Mouse (Mus musculus) T-helper 17 cell (primary cell): ENCODE measurements around the gene Wfdc3.

Experiments
- in situ Hi-C, 2 experiments: fragments of 300-600 bp; cut with MboI, MseI; formaldehyde crosslinking; loops; 1 replicate in 1 of 2; 2 replicates in 1 of 2; pipeline ENCODE4 v1.15.1; 2025; ENCODE audit warnings: high pct_unique_total_duplicates in 2 of 2

The Wfdc3 gene

DNA sequence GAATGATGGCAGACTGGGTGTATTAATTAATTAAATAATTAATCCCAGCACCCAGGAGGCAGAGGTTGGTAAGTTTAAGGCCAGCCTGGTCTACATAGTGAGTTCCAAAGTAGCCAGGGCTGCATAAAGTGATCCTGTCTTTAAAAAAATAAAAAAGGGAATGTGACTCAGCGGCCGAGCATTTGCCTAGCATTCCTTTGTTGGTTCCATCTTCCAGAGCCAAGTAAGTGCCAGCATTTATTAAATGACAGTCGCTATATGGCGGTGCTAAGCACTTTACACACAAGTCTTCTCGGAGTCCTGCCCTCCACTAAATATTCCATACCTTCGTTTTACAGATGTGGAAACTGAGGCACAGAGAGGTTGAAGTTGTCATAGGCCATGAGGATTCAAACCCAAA, 30.4 kb upstream of the Wfdc3 start:
- in situ Hi-C loops = no loop called here

GRCm38 (mm10) chr2:164773989-164774364, 28.2 kb upstream of the Wfdc3 start:
- in situ Hi-C loops = loop anchor here in 1 of 2 experiments (25.0 kb wide), 1 partner anchor 687 kb away; no protein-coding TSS in a partner anchor

GRCm38 (mm10) chr2:164773229-164773988, 27.7 kb upstream of the Wfdc3 start:
- in situ Hi-C loops = loop anchor here in 1 of 2 experiments (25.0 kb wide), 1 partner anchor 686 kb away; no protein-coding TSS in a partner anchor

- in situ Hi-C loops = loop anchor here in 1 of 2 experiments (25.0 kb wide), 1 partner anchor 684 kb away; no protein-coding TSS in a partner anchor
Observed at GRCm38 (mm10) chr2:164771123-164771522, 25.4 kb upstream of the Wfdc3 start.

DNA sequence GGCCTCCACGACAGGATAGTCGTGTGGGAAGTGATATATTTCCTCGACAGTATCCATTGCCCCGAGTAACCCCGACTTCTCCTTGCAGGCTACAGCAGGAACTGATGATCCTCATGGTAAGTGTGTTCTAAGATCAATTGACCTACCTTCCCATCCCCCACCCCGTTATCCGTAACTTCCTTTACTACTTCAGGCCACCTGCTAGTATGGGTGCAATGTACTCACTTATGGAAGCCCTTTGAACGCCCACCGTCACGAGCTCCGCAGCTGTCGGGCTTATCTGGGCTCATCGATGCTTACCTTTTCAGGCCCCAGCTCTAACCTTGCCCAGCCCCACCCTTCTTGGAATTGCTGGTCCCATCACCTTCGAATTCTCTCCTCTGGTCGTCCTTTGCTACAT, 24.5 kb upstream of the Wfdc3 start:
- in situ Hi-C loops = loop anchor here in 1 of 2 experiments (25.0 kb wide), 1 partner anchor 683 kb away; no protein-coding TSS in a partner anchor

DNA sequence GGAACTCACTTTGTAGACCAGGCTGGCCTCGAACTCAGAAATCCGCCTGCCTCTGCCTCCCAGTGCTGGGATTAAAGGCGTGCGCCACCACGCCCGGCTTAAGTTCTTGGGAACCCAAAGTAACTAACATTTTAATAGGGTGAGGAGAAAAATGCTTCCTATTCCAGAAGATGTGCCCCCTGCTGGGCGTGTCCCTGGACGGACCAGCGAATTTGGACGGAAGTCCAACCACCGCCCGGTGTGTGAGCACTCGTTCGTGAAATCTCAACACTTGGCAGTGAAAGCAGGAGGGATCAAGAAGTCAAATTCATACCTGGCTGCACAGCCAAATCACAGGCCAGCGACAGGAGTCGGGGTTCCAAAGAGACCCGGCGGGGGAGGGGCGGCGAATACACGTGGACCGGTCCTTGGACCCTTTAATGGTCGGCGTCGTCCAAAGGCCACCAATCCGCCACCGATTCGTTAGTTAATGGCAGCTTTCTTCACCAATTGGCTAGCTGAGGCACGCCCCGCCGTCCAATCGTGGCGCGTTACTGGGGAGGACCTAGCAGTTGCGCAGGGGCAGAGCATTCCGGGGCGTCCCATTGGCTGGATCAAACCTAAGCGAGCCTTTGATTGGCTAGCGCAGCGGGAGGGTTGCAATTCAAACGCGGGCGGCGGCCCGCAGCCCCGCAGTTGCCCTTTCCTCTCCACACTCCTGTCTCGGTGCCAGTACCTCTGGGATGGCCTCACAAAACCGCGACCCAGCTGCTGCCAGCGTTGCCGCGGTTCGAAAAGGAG, 23.7 kb upstream of the Wfdc3 start, which contains the start of gene Ube2c:
Gene Ube2c, plus strand, starts transcription at position 641 of the 780 bp plus-strand sequence.
- in situ Hi-C loops = loop anchor here in 1 of 2 experiments (25.0 kb wide), 1 partner anchor 682 kb away; no protein-coding TSS in a partner anchor

DNA sequence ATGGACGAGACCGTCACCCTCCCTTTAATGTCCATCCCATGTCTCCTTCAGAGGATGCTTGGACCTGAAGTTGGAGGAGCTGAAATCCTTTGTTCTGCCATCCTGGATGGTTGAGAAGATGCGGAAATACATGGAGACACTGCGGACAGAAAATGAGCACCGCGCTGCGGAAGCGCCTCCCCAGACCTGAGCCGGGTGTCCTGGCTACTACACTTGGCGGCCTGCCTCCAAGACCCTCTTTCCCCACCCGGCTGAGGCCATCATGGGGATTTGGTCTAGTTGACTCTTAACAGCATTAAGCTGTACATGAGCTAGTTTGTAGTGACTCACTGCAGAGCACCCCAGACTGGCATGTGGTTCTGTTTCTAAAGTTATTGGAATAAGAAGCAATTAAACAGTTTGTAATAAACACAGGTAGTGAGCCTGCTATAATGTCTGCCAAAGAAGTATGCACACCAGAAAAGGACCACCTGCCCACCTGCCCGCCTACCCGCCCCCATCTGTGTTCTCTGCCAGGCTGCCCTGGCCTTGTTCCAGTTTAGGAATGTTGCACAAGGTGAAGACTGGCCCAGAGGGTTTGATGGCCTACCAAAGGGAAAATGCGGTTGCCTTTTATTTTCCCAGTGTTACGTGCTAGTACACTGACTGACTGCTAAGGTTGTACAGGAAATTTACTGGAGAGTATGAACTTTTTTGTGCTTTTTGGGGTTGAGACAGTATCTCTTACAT, 22.2 kb upstream of the Wfdc3 start:
- in situ Hi-C loops = loop anchor here in 1 of 2 experiments (25.0 kb wide), 1 partner anchor 681 kb away; no protein-coding TSS in a partner anchor

DNA sequence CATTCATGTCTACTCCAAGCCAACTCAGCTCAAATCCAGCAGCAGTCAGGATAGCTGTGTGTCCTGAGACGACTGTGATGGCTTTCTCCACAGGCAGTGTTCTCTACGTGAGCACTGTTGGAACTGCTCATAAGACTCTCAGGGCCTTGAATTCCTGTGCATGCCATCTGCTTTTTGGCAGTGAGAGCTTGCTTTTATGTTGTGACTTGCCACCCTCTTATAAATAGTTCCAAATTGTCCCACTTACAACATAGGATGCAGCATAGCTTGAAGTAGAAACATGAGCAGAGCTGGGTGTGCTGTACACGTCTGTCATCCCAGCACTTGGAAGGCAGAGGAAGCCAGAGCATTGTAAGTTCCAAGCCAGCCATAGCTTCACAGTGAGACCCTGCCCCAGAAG, 20.1 kb upstream of the Wfdc3 start:
- in situ Hi-C loops = loop anchor here in 1 of 2 experiments (25.0 kb wide), 1 partner anchor 679 kb away; no protein-coding TSS in a partner anchor

DNA sequence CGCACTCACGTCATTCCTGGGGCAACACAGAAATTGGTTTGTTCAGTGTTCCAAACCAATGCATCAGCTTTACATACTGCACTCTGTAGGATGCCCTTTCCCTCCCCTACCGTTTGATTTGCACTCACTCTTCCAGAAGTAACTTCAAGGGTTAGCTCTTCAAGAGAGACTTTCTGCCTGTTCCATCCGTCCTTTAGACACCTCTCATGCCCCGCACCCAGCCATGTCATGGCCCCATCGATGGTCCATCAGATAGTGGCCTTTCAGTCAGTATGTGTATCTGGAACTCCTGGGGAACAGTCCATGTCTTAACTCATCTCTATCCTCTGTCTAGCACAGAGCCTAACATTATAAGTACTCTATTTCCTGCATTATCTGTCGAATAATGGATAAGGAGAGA, 16.9 kb upstream of the Wfdc3 start:
- in situ Hi-C loops = loop anchor here in 1 of 2 experiments (25.0 kb wide), 1 partner anchor 675 kb away; no protein-coding TSS in a partner anchor

DNA sequence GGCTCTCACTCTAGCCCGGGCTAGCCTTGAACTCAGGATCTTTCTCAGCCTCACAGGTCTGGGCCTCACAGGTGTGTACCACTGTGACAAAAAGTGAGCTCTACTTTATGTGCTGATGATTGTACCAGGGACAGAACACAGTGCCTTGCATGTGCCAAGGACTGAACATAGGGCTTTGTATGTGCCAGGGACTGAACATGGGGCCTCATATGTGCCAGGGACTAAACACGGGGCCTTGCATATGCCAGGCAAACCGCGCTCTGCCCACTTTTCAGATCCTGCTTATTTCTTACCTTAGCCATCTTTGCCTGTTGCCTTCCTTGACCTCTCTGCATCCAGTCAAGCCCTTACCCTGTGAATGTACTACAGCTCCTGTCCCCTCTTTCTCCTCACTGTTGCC, 16.2 kb upstream of the Wfdc3 start:
- in situ Hi-C loops = loop anchor here in 1 of 2 experiments (25.0 kb wide), 1 partner anchor 675 kb away; no protein-coding TSS in a partner anchor

DNA sequence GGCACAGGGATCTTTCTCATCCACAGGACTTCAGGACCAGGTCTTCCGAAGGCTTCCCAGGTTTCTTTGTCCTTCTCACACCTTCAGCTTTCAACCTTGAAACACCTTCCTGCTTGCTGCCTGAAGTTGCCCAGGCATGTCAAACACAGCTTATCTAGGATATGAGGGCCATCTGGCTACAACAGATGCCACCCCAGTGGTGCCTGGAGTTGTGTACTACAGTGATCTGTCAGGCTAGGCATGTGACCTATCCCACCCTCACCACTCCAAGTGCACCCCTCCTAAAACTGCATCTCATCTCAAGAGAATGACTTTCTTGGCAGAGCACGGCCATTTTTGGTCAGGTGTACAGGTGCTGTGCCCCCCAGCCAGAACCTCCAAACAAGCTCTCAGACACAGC, 15.8 kb upstream of the Wfdc3 start:
- in situ Hi-C loops = loop anchor here in 1 of 2 experiments (25.0 kb wide), 1 partner anchor 674 kb away; no protein-coding TSS in a partner anchor

DNA sequence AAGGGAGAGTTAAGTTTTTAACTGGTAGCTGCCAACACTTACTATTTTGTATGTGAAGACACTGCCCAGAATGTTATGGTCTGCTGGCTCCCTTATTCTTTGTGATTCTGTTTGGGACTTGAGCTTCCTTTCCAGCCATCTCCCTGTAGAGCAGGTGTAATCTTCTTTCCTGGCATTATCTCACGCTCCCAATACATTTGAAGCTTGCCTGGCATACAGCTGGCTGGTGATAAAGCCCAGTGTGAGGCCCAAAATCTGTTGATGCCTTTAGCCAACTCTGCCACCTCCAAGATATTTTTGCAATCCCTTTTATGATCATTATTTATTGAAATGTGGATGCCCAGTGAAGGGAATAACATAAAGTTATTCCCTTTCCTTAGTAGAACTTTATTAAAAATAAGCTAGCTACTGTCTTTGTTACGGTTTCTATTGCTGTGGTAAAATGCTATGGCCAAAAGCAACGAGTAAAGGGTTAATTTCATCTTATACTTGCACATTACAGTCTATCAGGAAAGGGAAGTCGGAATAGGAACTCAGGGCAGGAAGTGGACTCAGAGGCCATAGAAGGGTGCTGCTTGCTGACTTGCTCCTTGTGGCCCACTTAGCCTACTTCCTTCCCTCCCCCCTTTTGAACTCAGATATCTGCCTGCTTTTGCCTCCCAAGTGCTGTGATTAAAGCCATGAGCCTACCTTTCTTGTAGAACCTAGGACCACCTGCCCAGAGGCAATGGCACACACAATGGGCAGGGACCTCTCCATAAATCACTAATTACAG, 14.5 kb upstream of the Wfdc3 start:
- in situ Hi-C loops = loop anchor here in 1 of 2 experiments (25.0 kb wide), 1 partner anchor 673 kb away; no protein-coding TSS in a partner anchor

- in situ Hi-C loops = loop anchor here in 1 of 2 experiments (25.0 kb wide), 1 partner anchor 671 kb away; no protein-coding TSS in a partner anchor
Observed at GRCm38 (mm10) chr2:164758692-164759091, 13.0 kb upstream of the Wfdc3 start.

DNA sequence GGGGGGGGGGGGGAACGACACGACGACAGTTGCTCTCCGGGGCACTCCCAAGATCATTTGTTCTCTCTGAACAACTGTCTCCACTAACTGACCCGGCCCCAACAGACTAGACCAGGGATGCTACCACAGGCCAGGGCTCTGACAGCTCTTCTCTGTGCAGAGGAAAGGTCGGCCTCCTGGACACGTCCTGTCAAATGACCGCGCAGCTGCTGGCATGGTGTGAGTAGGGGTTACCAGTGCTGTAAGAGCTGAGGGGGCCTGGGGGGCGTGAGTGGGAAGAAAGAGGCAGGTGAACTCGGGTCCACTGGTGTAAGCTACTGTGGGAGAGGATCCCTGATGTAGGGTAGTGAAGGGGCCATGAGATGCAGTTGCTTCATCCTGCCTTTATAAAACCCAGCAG, 12.1 kb upstream of the Wfdc3 start:
- in situ Hi-C loops = loop anchor here in 1 of 2 experiments (25.0 kb wide), 1 partner anchor 671 kb away; no protein-coding TSS in a partner anchor

DNA sequence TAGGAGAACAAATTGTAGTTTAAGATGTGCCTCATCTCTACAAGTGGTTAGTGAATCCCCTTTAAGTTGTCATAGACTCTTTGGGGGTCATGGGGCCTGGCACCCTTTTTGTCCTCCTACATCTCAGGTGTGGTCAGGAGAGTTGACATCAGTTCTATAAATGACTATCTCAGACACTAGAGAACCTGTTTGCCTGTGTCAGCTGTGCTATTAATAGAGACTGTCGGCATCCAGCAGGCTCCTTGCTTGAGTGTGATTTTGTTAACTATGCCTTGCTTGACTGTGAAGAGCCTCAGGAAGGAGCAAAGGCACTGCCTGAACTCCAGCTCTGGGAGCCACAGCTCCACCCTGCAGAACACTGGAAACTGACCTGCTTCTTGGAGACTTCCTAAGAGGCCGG, 9.1 kb upstream of the Wfdc3 start:
- in situ Hi-C loops = loop anchor here in 1 of 2 experiments (25.0 kb wide), 1 partner anchor 667 kb away; no protein-coding TSS in a partner anchor

GRCm38 (mm10) chr2:164754105-164754504, 8.4 kb upstream of the Wfdc3 start:
- in situ Hi-C loops = loop anchor here in 1 of 2 experiments (25.0 kb wide), 1 partner anchor 667 kb away; no protein-coding TSS in a partner anchor

DNA sequence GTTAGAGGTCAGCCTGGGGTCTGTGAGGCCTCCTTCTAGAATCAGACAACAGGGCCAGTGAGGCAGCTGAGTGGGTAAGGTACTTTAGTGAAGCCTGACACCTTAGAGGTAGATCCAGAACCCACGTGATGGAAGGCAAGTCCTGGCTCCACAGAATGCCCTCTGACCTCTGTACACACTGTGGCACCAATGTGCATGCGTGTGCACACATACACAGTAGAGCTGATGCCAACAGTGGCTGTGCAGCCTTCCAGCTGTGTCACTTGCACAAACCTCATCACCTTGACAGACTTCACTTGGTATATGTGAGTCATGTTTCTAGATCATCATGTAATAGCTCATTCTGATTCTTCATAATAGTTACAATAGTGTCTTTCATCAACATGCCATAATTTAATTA, 6.7 kb upstream of the Wfdc3 start:
- in situ Hi-C loops = loop anchor here in 1 of 2 experiments (25.0 kb wide), 1 partner anchor 665 kb away; no protein-coding TSS in a partner anchor

DNA sequence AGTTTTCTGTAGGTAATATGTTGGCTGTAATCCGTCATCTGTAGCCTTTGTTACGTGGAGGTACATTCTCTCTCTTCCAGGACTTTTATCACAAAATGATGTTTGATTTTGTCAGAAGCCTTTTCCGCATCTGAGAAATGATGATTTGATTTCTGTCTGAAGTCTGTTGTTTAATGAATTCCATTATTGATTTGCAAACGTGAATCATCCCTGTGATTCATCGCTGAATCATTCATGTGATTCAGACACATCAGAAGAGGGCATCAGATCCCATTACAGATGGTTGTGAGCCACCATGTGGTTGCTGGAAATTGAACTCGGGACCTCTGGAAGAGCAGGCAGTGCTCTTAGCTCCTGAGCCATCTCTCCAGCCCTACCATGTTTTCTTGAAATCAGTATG, 3.3 kb upstream of the Wfdc3 start:
- in situ Hi-C loops = loop anchor here in 1 of 2 experiments (10.0 kb wide), 1 partner anchor 1694 kb away; the partner anchor contains the start of gene Mybl2

DNA sequence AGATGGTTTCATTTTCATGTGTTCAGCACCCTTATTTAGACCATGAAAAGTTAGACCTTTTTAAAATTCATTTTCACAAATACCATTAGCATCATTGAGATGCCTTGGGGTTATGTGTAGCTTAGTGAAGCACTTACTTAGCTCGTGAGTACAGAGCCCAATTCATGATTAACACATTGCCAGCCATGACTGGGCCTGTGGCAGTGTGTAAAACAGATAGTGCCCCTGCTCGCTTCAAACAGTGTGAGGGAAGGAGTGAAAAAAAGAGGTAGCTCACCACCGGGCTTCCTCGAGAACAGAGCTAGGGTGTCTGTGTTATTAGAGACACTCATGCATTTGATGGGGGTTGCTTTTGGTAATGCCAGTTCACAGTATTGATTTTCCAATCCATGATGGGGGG, 2.5 kb upstream of the Wfdc3 start:
- in situ Hi-C loops = loop anchor here in 1 of 2 experiments (10.0 kb wide), 1 partner anchor 1693 kb away; the partner anchor contains the start of gene Mybl2
